Mouse (Mus musculus) retina, postnatal 1 day (tissue): ENCODE data around the gene Ggta1.

Source experiments
- DNase-seq: peaks from one replicate; pipeline ENCODE4 v3.0.0-alpha.2; 2012

Ggta1 gene

GRCm38 (mm10) chr2:35397590-35398173 lies 65.3 kb downstream of the Ggta1 start:
- peak; percentile 67 for DNase-seq

GRCm38 (mm10) chr2:35397096-35397495 lies 65.9 kb downstream of the Ggta1 start, which contains the start of gene 4930402F06Rik:
TSS of gene 4930402F06Rik (minus strand) at chr2:35397175.
- no peak for DNase-seq

GRCm38 (mm10) chr2:35385441-35385871 lies 77.6 kb downstream of the Ggta1 start:
- no peak for DNase-seq

GRCm38 (mm10) chr2:35379306-35379705 lies 83.7 kb downstream of the Ggta1 start:
- DNase-seq = no peak

GRCm38 (mm10) chr2:35377600-35377999 lies 85.4 kb downstream of the Ggta1 start:
- DNase-seq = no peak

GRCm38 (mm10) chr2:35373003-35373402 lies 90.0 kb downstream of the Ggta1 start:
- peak; percentile 53 for DNase-seq

- DNase-seq = no peak
Measured at GRCm38 (mm10) chr2:35370686-35371085, 92.3 kb downstream of the Ggta1 start.

- no peak for DNase-seq
Measured at GRCm38 (mm10) chr2:35367629-35368028, 95.4 kb downstream of the Ggta1 start, which contains the start of gene 4930568D16Rik. TSS of gene 4930568D16Rik (minus strand) at chr2:35367729.
